Mouse (Mus musculus): ENCODE results near the gene Rpl35a.

DNA sequence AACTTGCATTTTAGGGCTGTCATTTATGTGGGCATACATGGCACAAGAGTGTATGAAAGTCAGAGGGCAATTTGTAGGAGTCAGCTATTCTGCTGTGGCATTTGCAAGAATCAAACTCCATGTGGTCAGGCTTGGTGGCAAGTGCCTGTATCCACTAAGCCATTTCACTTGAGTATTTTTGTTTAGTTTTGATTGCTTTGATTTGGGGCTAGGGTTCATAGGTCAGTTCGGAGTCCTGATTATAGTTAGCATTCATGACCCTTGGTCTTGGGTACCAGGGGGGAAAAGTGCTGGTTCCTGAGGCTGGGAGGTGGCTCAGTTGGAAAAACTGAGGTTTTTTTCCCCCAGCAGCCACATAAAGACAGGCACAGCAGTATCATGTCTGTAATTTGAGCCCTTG, 3.2 kb downstream of the Rpl35a start:
- TF ChIP-seq GATA1 (IDR thresholded peaks at IDR 0.05; ENCODE audit: borderline replicate concordance, low read length) (no peak), CTCF (IDR thresholded peaks at IDR 0.05; ENCODE audit: low read depth, low read length) (no peak), GATA2 (IDR thresholded peaks at IDR 0.05; ENCODE audit: borderline replicate concordance, low read depth, low read length) (no peak), TAL1 (conservative IDR thresholded peaks at IDR 0.05; ENCODE audit: low read depth, low read length) (no peak)

Measured in G1E (cell line).